Mouse (Mus musculus) heart, embryonic 10.5 days (tissue): Measurements from ENCODE around the gene Olfr150. TPM values are rescaled to one million over a fixed set of nuclear protein-coding genes. Genes with fewer than 3 reads are reported as not detected.
A peak's percentile ranks its signal among the peaks of the same experiment; 100 is the strongest.
"Not testable (repeated sequence)": the region's sequence is repeated elsewhere in the genome, so short reads cannot be mapped to it uniquely, and the experiment has no call there.

Experiments used
- DNase-seq: peaks from one replicate; pipeline ENCODE4 v3.0.0-alpha.2; 2017; ENCODE audit warnings: low spot score
- H3K27ac ChIP-seq: fragments of 300-500 bp; sonication (generic); 2 replicates; pipeline ENCODE4 v1.5.1; 2016; ENCODE audit warnings: mild to moderate bottlenecking
- H3K27me3 ChIP-seq: fragments of 300-500 bp; sonication (generic); 2 replicates; pipeline ENCODE4 v1.6.1; 2016; ENCODE audit warnings: mild to moderate bottlenecking; ENCODE audit not compliant: poor library complexity, insufficient read depth, severe bottlenecking
- H3K36me3 ChIP-seq: fragments of 300-500 bp; sonication (generic); 2 replicates; pipeline ENCODE4 v1.6.1; 2016; ENCODE audit warnings: mild to moderate bottlenecking, moderate library complexity
- H3K4me1 ChIP-seq: fragments of 300-500 bp; sonication (generic); 2 replicates; pipeline ENCODE4 v1.6.1; 2016; ENCODE audit warnings: mild to moderate bottlenecking
- H3K4me3 ChIP-seq: fragments of 300-500 bp; sonication (generic); 2 replicates; pipeline ENCODE4 v1.5.1; 2016; ENCODE audit warnings: mild to moderate bottlenecking, moderate library complexity
- H3K9me3 ChIP-seq: fragments of 300-500 bp; sonication (generic); 2 replicates; pipeline ENCODE4 v1.6.1; 2016; ENCODE audit warnings: mild to moderate bottlenecking, moderate library complexity
- WGBS: fragments of 180-500 bp; shearing (Covaris S2); methylation state at CpG from one replicate; pipeline ENCODE4 v1.1.7; 2016; 5-methylcytosine and 5-hydroxymethylcytosine counted together
- polyA plus RNA-seq: library from polyadenylated mRNA; unstranded; fragments of >200 nt; fragmentation: Nextera tagmentation; extraction: Ambion mirVana; gene quantifications from 2 replicates; pipeline ENCODE4 v1.2.1, GENCODE M21; 2016

Olfr150 gene
- not detected in 2 replicates for polyA plus RNA-seq

GRCm38 (mm10) chr9:39730678-39731077 lies at the start of gene Olfr150:
Olfr150 (plus strand) TSS chr9:39730978.
- Histone ChIP-seq H3K4me1 (no peaks in the 10 kb centered on the region), H3K9me3 (no peaks in the 10 kb centered on the region), H3K4me3 (no peak within 1 kb of the TSS), H3K27me3 (no peaks in the 10 kb centered on the region), H3K36me3 (no peaks in the 10 kb centered on the region), H3K27ac (no peak within 1 kb of the TSS)
- DNase-seq: no peak

GRCm38 (mm10) chr9:39701123-39701522 lies 29.7 kb upstream of the Olfr150 start:
- not testable (repeated sequence) for H3K4me1 ChIP-seq, H3K27ac ChIP-seq, DNase-seq, H3K27me3 ChIP-seq, H3K4me3 ChIP-seq, H3K36me3 ChIP-seq, H3K9me3 ChIP-seq
- WGBS: 77% methylated on average over 8 of the region's 8 CpGs

- Histone ChIP-seq H3K9me3 (no peaks in the 10 kb centered on the region), H3K27me3 (no peaks in the 10 kb centered on the region), H3K4me3 (no peak within 1 kb of the TSS), H3K36me3 (no peaks in the 10 kb centered on the region), H3K4me1 (no peaks in the 10 kb centered on the region), H3K27ac (no peak within 1 kb of the TSS)
- DNase-seq: no peak
These were observed 23.8 kb upstream of the Olfr150 start, which contains the start of gene Olfr149 for GRCm38 (mm10) chr9:39707017-39707416. Olfr149 (minus strand) TSS chr9:39707117.

GRCm38 (mm10) chr9:39708958-39709357 lies 21.8 kb upstream of the Olfr150 start:
- Histone ChIP-seq H3K4me3 (no peak overlapping the region), H3K4me1 (no peaks in the 10 kb centered on the region), H3K27ac (no peak overlapping the region), H3K9me3 (no peaks in the 10 kb centered on the region), H3K27me3 (no peaks in the 10 kb centered on the region), H3K36me3 (no peaks in the 10 kb centered on the region)
- WGBS: 63% methylated on average over 3 of the region's 3 CpGs
- DNase-seq: peak; percentile 75

GRCm38 (mm10) chr9:39711053-39711452 lies 19.7 kb upstream of the Olfr150 start, which contains the start of gene Olfr965:
Olfr965 (plus strand) TSS chr9:39711353.
- no peak for DNase-seq
- Histone ChIP-seq H3K4me1 (no peaks in the 10 kb centered on the region), H3K36me3 (no peaks in the 10 kb centered on the region), H3K9me3 (no peaks in the 10 kb centered on the region), H3K27ac (no peak within 1 kb of the TSS), H3K4me3 (no peak within 1 kb of the TSS), H3K27me3 (no peaks in the 10 kb centered on the region)

- no peaks in the 10 kb centered on the region for H3K27me3 ChIP-seq
- H3K4me1 ChIP-seq: no peaks in the 10 kb centered on the region
- no peak overlapping the region for H3K4me3 ChIP-seq
- no peak for DNase-seq
- 85% methylated on average over 1 of the region's 1 CpGs for WGBS
- H3K9me3 ChIP-seq: no peaks in the 10 kb centered on the region
- H3K36me3 ChIP-seq: no peaks in the 10 kb centered on the region
- H3K27ac ChIP-seq: no peak overlapping the region
These were observed 10.0 kb downstream of the Olfr150 start for GRCm38 (mm10) chr9:39740741-39741140.

- no peaks in the 10 kb centered on the region for H3K4me1 ChIP-seq
- no peak for DNase-seq
- no peak within 1 kb of the TSS for H3K27ac ChIP-seq
- H3K9me3 ChIP-seq: no peaks in the 10 kb centered on the region
- no peak within 1 kb of the TSS for H3K4me3 ChIP-seq
- H3K27me3 ChIP-seq: no peaks in the 10 kb centered on the region
- no peaks in the 10 kb centered on the region for H3K36me3 ChIP-seq
These were observed 15.2 kb downstream of the Olfr150 start, which contains the start of gene Olfr967 for GRCm38 (mm10) chr9:39745949-39746348. Olfr967 (plus strand) TSS chr9:39746249.

GRCm38 (mm10) chr9:39746428-39746827 lies 15.7 kb downstream of the Olfr150 start:
- no peaks in the 10 kb centered on the region for H3K27me3 ChIP-seq
- 79% methylated on average over 1 of the region's 1 CpGs for WGBS
- DNase-seq: no peak

GRCm38 (mm10) chr9:39783153-39783552 lies 52.4 kb downstream of the Olfr150 start, which contains the start of gene Olfr968:
Olfr968 (minus strand) TSS chr9:39783253.
- no peaks in the 10 kb centered on the region for H3K36me3 ChIP-seq
- H3K4me3 ChIP-seq: no peak within 1 kb of the TSS
- no peaks in the 10 kb centered on the region for H3K27me3 ChIP-seq
- no peaks in the 10 kb centered on the region for H3K4me1 ChIP-seq
- 67% methylated on average over 1 of the region's 1 CpGs for WGBS
- no peaks in the 10 kb centered on the region for H3K9me3 ChIP-seq
- DNase-seq: no peak
- H3K27ac ChIP-seq: no peak within 1 kb of the TSS

More at GRCm38 (mm10) chr9:39746428-39746827, 15.7 kb downstream of the Olfr150 start:
- no peak overlapping the region for H3K27ac ChIP-seq
- H3K36me3 ChIP-seq: no peaks in the 10 kb centered on the region
- no peaks in the 10 kb centered on the region for H3K4me1 ChIP-seq
- no peak overlapping the region for H3K4me3 ChIP-seq
- no peaks in the 10 kb centered on the region for H3K9me3 ChIP-seq

Other genes starting within 250 kb of the Olfr150 start
- not detected in 2 replicates for gene Olfr44, start 237.0 kb upstream of the Olfr150 start, polyA plus RNA-seq
- gene Olfr957, start 215.2 kb upstream of the Olfr150 start, polyA plus RNA-seq: not detected in 2 replicates
- not detected in 2 replicates for gene Olfr958, start 176.9 kb upstream of the Olfr150 start, polyA plus RNA-seq
- gene Olfr959, start 155.4 kb upstream of the Olfr150 start, polyA plus RNA-seq: not detected in 2 replicates
- 9.3 and 12.8 TPM in 2 replicates for gene AW551984, start 126.6 kb upstream of the Olfr150 start, polyA plus RNA-seq
- gene Olfr148, start 120.3 kb upstream of the Olfr150 start, polyA plus RNA-seq: not detected in 2 replicates
- not detected in 2 replicates for gene Olfr960, start 109.6 kb upstream of the Olfr150 start, polyA plus RNA-seq
- gene Olfr961, start 85.9 kb upstream of the Olfr150 start, polyA plus RNA-seq: not detected in 2 replicates
- gene Olfr963, start 63.8 kb upstream of the Olfr150 start, polyA plus RNA-seq: not detected in 2 replicates
- not detected in 2 replicates for gene Olfr149, start 23.9 kb upstream of the Olfr150 start, polyA plus RNA-seq
- gene Olfr965, start 19.6 kb upstream of the Olfr150 start, polyA plus RNA-seq: not detected in 2 replicates
- not detected in 2 replicates for gene Olfr967, start 15.3 kb downstream of the Olfr150 start, polyA plus RNA-seq
- not detected in 2 replicates for gene Olfr968, start 52.3 kb downstream of the Olfr150 start, polyA plus RNA-seq
- not detected in 2 replicates for gene Olfr969, start 60.0 kb downstream of the Olfr150 start, polyA plus RNA-seq
- not detected in 2 replicates for gene Olfr970, start 77.9 kb downstream of the Olfr150 start, polyA plus RNA-seq
- gene Olfr971, start 105.9 kb downstream of the Olfr150 start, polyA plus RNA-seq: not detected in 2 replicates
- not detected in 2 replicates for gene Olfr972, start 135.4 kb downstream of the Olfr150 start, polyA plus RNA-seq
- not detected in 2 replicates for gene Olfr229, start 176.4 kb downstream of the Olfr150 start, polyA plus RNA-seq
- not detected in 2 replicates for gene Olfr974, start 206.5 kb downstream of the Olfr150 start, polyA plus RNA-seq
- gene Olfr975, start 221.1 kb downstream of the Olfr150 start, polyA plus RNA-seq: not detected in 2 replicates
- not detected in 2 replicates for gene Olfr976, start 230.2 kb downstream of the Olfr150 start, polyA plus RNA-seq